Mouse (Mus musculus): ENCODE measurements around the gene Hps1.

GRCm38 (mm10) chr19:42755148-42755870, 24.5 kb downstream of the Hps1 start:
- TF ChIP-seq CTCF (IDR thresholded peaks at IDR 0.05; ENCODE audit: control insufficient read depth, insufficient read depth, insufficient read length) (no peak), USF1 (IDR thresholded peaks at IDR 0.05; ENCODE audit: low read depth) (no peak), CEBPB (IDR thresholded peaks at IDR 0.05; ENCODE audit: low read depth) (no peak), MAX (IDR thresholded peaks at IDR 0.05) (no peak), MYOD1 (IDR thresholded peaks at IDR 0.05; ENCODE audit: control insufficient read depth, insufficient read length, low read depth) (no peak), MYOG (IDR thresholded peaks at IDR 0.05; ENCODE audit: control insufficient read depth, extremely low read depth, insufficient read length) (no peak), FOSL1 (IDR thresholded peaks at IDR 0.05; ENCODE audit: insufficient read depth, low read length, poor library complexity, severe bottlenecking) (no peak)

All from C2C12 (cell line).